Comparison of ENCODE assay signal across 8 mouse cellular contexts in genomic region chr16:81175302-81175943, GRCm38 (mm10). TPM values are rescaled to one million over a fixed set of nuclear protein-coding genes. Genes with fewer than 3 reads are reported as not detected.
A peak's percentile ranks its signal among the peaks of the same experiment; 100 is the strongest.
DNase-seq lines count a peak whose midpoint lies in the region; ATAC-seq lines count a peak whose summit lies in the region.
"Had no signal": no experiment of that assay in that cellular context is flagged by ENCODE, and none has a peak within 500 bp of the region (broad histone marks: within the 10 kb centered on the region; RNA-seq: fewer than 3 reads in every experiment).

No protein-coding gene starts in this region.

- H3K4me1 ChIP-seq in midbrain, embryonic 14.5 days (ENCODE audit: control insufficient read depth, insufficient read depth, low read length): no peaks in the 10 kb centered on the region
- H3K4me1 ChIP-seq: heart, embryonic 15.5 days had no signal

- WGBS in midbrain, embryonic 14.5 days: 51% methylated on average over 8 of the region's 8 CpGs

- no peak overlapping the region for H3K4me2 ChIP-seq in midbrain, embryonic 14.5 days (ENCODE audit: low read length)
- H3K4me2 ChIP-seq: heart, embryonic 15.5 days had no signal

- no peaks in the 10 kb centered on the region for H3K27me3 ChIP-seq in midbrain, embryonic 14.5 days (ENCODE audit: control insufficient read depth, insufficient read depth, low read length)
- H3K27me3 ChIP-seq: heart, embryonic 15.5 days had no signal

- peak; percentile 78 to 92 for ATAC-seq in hematopoietic stem cell, adult 5-6 weeks (replicated peaks in 1 of 2; ENCODE audit: insufficient read depth in 1 of 2, low FRiP score in 2 of 2, low TSS enrichment in 1 of 2, low read depth in 1 of 2, poor library complexity in 2 of 2, severe bottlenecking in 2 of 2)
- ATAC-seq in midbrain, embryonic 14.5 days (ENCODE audit: low FRiP score, low TSS enrichment): peak; percentile 78; the same call in 1 of the 2 replicates

- no peak overlapping the region for H3K27ac ChIP-seq in midbrain, embryonic 14.5 days (replicated peaks; ENCODE audit: low read depth, low read length)
- H3K27ac ChIP-seq: heart, embryonic 15.5 days had no signal

- peak; percentile 15 for DNase-seq in ovary, postnatal 36 days (ENCODE audit: low spot score)
- no peak for DNase-seq in ovary, postnatal 10 days (ENCODE audit: low spot score)
- peak; percentile 39 to 71 for DNase-seq in cerebellum, postnatal 25 days
- DNase-seq in layer of hippocampus, postnatal 10 days (ENCODE audit: low spot score in 2 of 2): peak; percentile 59 to 67
- peak; percentile 87 for DNase-seq in midbrain, embryonic 14.5 days
- DNase-seq in spleen, postnatal 4 days (ENCODE audit: low spot score in 2 of 2): no peak

- no peaks in the 10 kb centered on the region for H3K9me3 ChIP-seq in midbrain, embryonic 14.5 days (ENCODE audit: control insufficient read depth, low read length)
- H3K9me3 ChIP-seq: heart, embryonic 15.5 days had no signal

- no peak overlapping the region for H3K9ac ChIP-seq in midbrain, embryonic 14.5 days (replicated peaks; ENCODE audit: low read length)
- H3K9ac ChIP-seq: heart, embryonic 15.5 days had no signal

- no peak overlapping the region for H3K4me3 ChIP-seq in midbrain, embryonic 14.5 days (replicated peaks; ENCODE audit: low read depth, low read length)
- H3K4me3 ChIP-seq: heart, embryonic 15.5 days had no signal

- no peaks in the 10 kb centered on the region for H3K36me3 ChIP-seq in midbrain, embryonic 14.5 days (ENCODE audit: control insufficient read depth, insufficient read depth, low read length)
- H3K36me3 ChIP-seq: heart, embryonic 15.5 days had no signal

RNA-seq across cellular contexts. Expression of gene Ncam2, which starts 25.1 kb away (rescaled TPM):
- total RNA-seq in hematopoietic stem cell, adult 5-6 weeks (2017): 0.10 and 0.56 TPM in 2 replicates
- 10 to 100 TPM; 68.4 to 69.0 TPM for total RNA-seq in layer of hippocampus, postnatal 10 days (2021)
- 24.2 and 25.0 TPM in 2 replicates for polyA plus RNA-seq in midbrain, embryonic 14.5 days (2014; fragmentation: Nextera tagmentation; extraction: Ambion mirVana)

Comparison
In these comparisons a context has a peak if more than half of its experiments do, and no peak if none do; other contexts are left out.
1. DNase-seq: peak in ovary, postnatal 36 days (single experiment), cerebellum, postnatal 25 days (2 of 2), layer of hippocampus, postnatal 10 days (2 of 2) and midbrain, embryonic 14.5 days (single experiment); none in ovary, postnatal 10 days (single experiment) and spleen, postnatal 4 days (0 of 2).
2. RNA of gene Ncam2, which starts 25.1 kb away (total RNA-seq): 68.4 to 69.0 TPM in layer of hippocampus, postnatal 10 days; 0.10 to 0.56 TPM in hematopoietic stem cell, adult 5-6 weeks; every median in the first group is over 10 times any median in the second.